Mouse (Mus musculus): ENCODE results near the gene Tti1.

Gene Tti1

GRCm38 (mm10) chr2:158036408-158036807 lies 8.2 kb upstream of the Tti1 start:
- TF ChIP-seq NANOG (IDR thresholded peaks at IDR 0.05; ENCODE audit: borderline replicate concordance, low read length) (no peak), CTCF (conservative IDR thresholded peaks at IDR 0.05; ENCODE audit: low read length) (no peak), POU5F1 (IDR thresholded peaks at IDR 0.05; ENCODE audit: borderline replicate concordance, low read length) (no peak)
- Histone ChIP-seq H3K9me3 (ENCODE audit: low read length) (no peaks in the 10 kb centered on the region), H3K36me3 (ENCODE audit: insufficient read depth, low read length) (peaks cover 61% of the 10 kb centered on the region), H3K4me3 (replicated peaks; ENCODE audit: low read length) (no peak overlapping the region), H3K27me3 (ENCODE audit: insufficient read depth, low read length) (no peaks in the 10 kb centered on the region), H3K4me1 (replicated peaks; ENCODE audit: low read depth, low read length) (peaks cover 7% of the 10 kb centered on the region)

GRCm38 (mm10) chr2:158035813-158036212 lies 7.6 kb upstream of the Tti1 start:
- Histone ChIP-seq H3K9me3 (ENCODE audit: low read length) (no peaks in the 10 kb centered on the region), H3K27me3 (ENCODE audit: insufficient read depth, low read length) (no peaks in the 10 kb centered on the region), H3K36me3 (ENCODE audit: insufficient read depth, low read length) (peaks cover 62% of the 10 kb centered on the region), H3K4me3 (replicated peaks; ENCODE audit: low read length) (no peak overlapping the region), H3K4me1 (replicated peaks; ENCODE audit: low read depth, low read length) (peaks cover 13% of the 10 kb centered on the region)
- TF ChIP-seq NANOG (IDR thresholded peaks at IDR 0.05; ENCODE audit: borderline replicate concordance, low read length), result no peak
- no peak for TF ChIP-seq POU5F1 (IDR thresholded peaks at IDR 0.05; ENCODE audit: borderline replicate concordance, low read length)
- no peak for TF ChIP-seq CTCF (conservative IDR thresholded peaks at IDR 0.05; ENCODE audit: low read length)

GRCm38 (mm10) chr2:158030007-158030406 lies 1.8 kb upstream of the Tti1 start:
- H3K4me3 ChIP-seq (replicated peaks; ENCODE audit: low read length), result peak overlapping the region; percentile 99
- no peaks in the 10 kb centered on the region for H3K9me3 ChIP-seq (ENCODE audit: low read length)
- peaks cover 45% of the 10 kb centered on the region for H3K4me1 ChIP-seq (replicated peaks; ENCODE audit: low read depth, low read length)
- no peaks in the 10 kb centered on the region for H3K27me3 ChIP-seq (ENCODE audit: insufficient read depth, low read length)
- H3K36me3 ChIP-seq (ENCODE audit: insufficient read depth, low read length), result peaks cover 24% of the 10 kb centered on the region
- TF ChIP-seq POU5F1 (IDR thresholded peaks at IDR 0.05; ENCODE audit: borderline replicate concordance, low read length) (no peak), NANOG (IDR thresholded peaks at IDR 0.05; ENCODE audit: borderline replicate concordance, low read length) (no peak), CTCF (conservative IDR thresholded peaks at IDR 0.05; ENCODE audit: low read length) (no peak)

GRCm38 (mm10) chr2:158027855-158028353 lies 329 bp downstream of the Tti1 start:
- Histone ChIP-seq H3K36me3 (ENCODE audit: insufficient read depth, low read length) (peaks cover 24% of the 10 kb centered on the region), H3K27me3 (ENCODE audit: insufficient read depth, low read length) (no peaks in the 10 kb centered on the region)

GRCm38 (mm10) chr2:158017330-158017729 lies 10.9 kb downstream of the Tti1 start:
- Histone ChIP-seq H3K36me3 (ENCODE audit: insufficient read depth, low read length) (0 out of 2 replicates have a peak, but pooled peaks cover 4% of the 10 kb centered on the region), H3K9me3 (ENCODE audit: low read length) (no peaks in the 10 kb centered on the region), H3K27me3 (ENCODE audit: insufficient read depth, low read length) (no peaks in the 10 kb centered on the region), H3K4me1 (replicated peaks; ENCODE audit: low read depth, low read length) (no peaks in the 10 kb centered on the region), H3K4me3 (replicated peaks; ENCODE audit: low read length) (no peak overlapping the region)
- no peak for TF ChIP-seq POU5F1 (IDR thresholded peaks at IDR 0.05; ENCODE audit: borderline replicate concordance, low read length)

More at GRCm38 (mm10) chr2:158027855-158028353, 329 bp downstream of the Tti1 start:
- peak overlapping the region; percentile 99 for H3K4me3 ChIP-seq (replicated peaks; ENCODE audit: low read length)
- H3K4me1 ChIP-seq (replicated peaks; ENCODE audit: low read depth, low read length), result peaks cover 45% of the 10 kb centered on the region
- H3K9me3 ChIP-seq (ENCODE audit: low read length), result no peaks in the 10 kb centered on the region
- TF ChIP-seq CTCF (conservative IDR thresholded peaks at IDR 0.05; ENCODE audit: low read length), result peak; percentile 29
- TF ChIP-seq POU5F1 (IDR thresholded peaks at IDR 0.05; ENCODE audit: borderline replicate concordance, low read length), result no peak

- TF ChIP-seq POU5F1 (IDR thresholded peaks at IDR 0.05; ENCODE audit: borderline replicate concordance, low read length) (no peak), CTCF (conservative IDR thresholded peaks at IDR 0.05; ENCODE audit: low read length) (no peak), NANOG (IDR thresholded peaks at IDR 0.05; ENCODE audit: borderline replicate concordance, low read length) (no peak)
Observed at GRCm38 (mm10) chr2:158012608-158013007, 15.6 kb downstream of the Tti1 start.

GRCm38 (mm10) chr2:158009373-158009772 lies 18.9 kb downstream of the Tti1 start:
- no peak for TF ChIP-seq NANOG (IDR thresholded peaks at IDR 0.05; ENCODE audit: borderline replicate concordance, low read length)
- no peak for TF ChIP-seq CTCF (conservative IDR thresholded peaks at IDR 0.05; ENCODE audit: low read length)
- no peak for TF ChIP-seq POU5F1 (IDR thresholded peaks at IDR 0.05; ENCODE audit: borderline replicate concordance, low read length)
- Histone ChIP-seq H3K27me3 (ENCODE audit: insufficient read depth, low read length) (no peaks in the 10 kb centered on the region), H3K4me3 (replicated peaks; ENCODE audit: low read length) (no peak overlapping the region), H3K9me3 (ENCODE audit: low read length) (no peaks in the 10 kb centered on the region), H3K4me1 (replicated peaks; ENCODE audit: low read depth, low read length) (no peaks in the 10 kb centered on the region), H3K36me3 (ENCODE audit: insufficient read depth, low read length) (peaks cover 64% of the 10 kb centered on the region)

More at GRCm38 (mm10) chr2:158012608-158013007, 15.6 kb downstream of the Tti1 start:
- peaks cover 32% of the 10 kb centered on the region for H3K36me3 ChIP-seq (ENCODE audit: insufficient read depth, low read length)
- H3K4me1 ChIP-seq (replicated peaks; ENCODE audit: low read depth, low read length), result no peaks in the 10 kb centered on the region
- no peaks in the 10 kb centered on the region for H3K9me3 ChIP-seq (ENCODE audit: low read length)
- H3K4me3 ChIP-seq (replicated peaks; ENCODE audit: low read length), result no peak overlapping the region
- no peaks in the 10 kb centered on the region for H3K27me3 ChIP-seq (ENCODE audit: insufficient read depth, low read length)

GRCm38 (mm10) chr2:158005641-158006040 lies 22.6 kb downstream of the Tti1 start:
- H3K9me3 ChIP-seq (ENCODE audit: low read length), result no peaks in the 10 kb centered on the region
- H3K27me3 ChIP-seq (ENCODE audit: insufficient read depth, low read length), result no peaks in the 10 kb centered on the region
- H3K4me3 ChIP-seq (replicated peaks; ENCODE audit: low read length), result no peak overlapping the region
- H3K36me3 ChIP-seq (ENCODE audit: insufficient read depth, low read length), result peaks cover 86% of the 10 kb centered on the region
- H3K4me1 ChIP-seq (replicated peaks; ENCODE audit: low read depth, low read length), result no peaks in the 10 kb centered on the region
- TF ChIP-seq POU5F1 (IDR thresholded peaks at IDR 0.05; ENCODE audit: borderline replicate concordance, low read length) (no peak), NANOG (IDR thresholded peaks at IDR 0.05; ENCODE audit: borderline replicate concordance, low read length) (no peak), CTCF (conservative IDR thresholded peaks at IDR 0.05; ENCODE audit: low read length) (peak; percentile 44)

- no peak for TF ChIP-seq POU5F1 (IDR thresholded peaks at IDR 0.05; ENCODE audit: borderline replicate concordance, low read length)
- TF ChIP-seq NANOG (IDR thresholded peaks at IDR 0.05; ENCODE audit: borderline replicate concordance, low read length), result no peak
- no peak for TF ChIP-seq CTCF (conservative IDR thresholded peaks at IDR 0.05; ENCODE audit: low read length)
- Histone ChIP-seq H3K36me3 (ENCODE audit: insufficient read depth, low read length) (peaks cover 88% of the 10 kb centered on the region), H3K4me3 (replicated peaks; ENCODE audit: low read length) (no peak overlapping the region), H3K9me3 (ENCODE audit: low read length) (no peaks in the 10 kb centered on the region), H3K27me3 (ENCODE audit: insufficient read depth, low read length) (no peaks in the 10 kb centered on the region), H3K4me1 (replicated peaks; ENCODE audit: low read depth, low read length) (no peaks in the 10 kb centered on the region)
Observed at GRCm38 (mm10) chr2:158004620-158005019, 23.6 kb downstream of the Tti1 start.
